Mouse (Mus musculus): ENCODE data around the gene Tinagl1. TPM values are rescaled to one million over a fixed set of nuclear protein-coding genes. Genes with fewer than 3 reads are reported as not detected.

Tinagl1 gene
- total and polyA plus RNA-seq, 3 experiments = 6.1 to 21.9 TPM; not detected in 1

DNA sequence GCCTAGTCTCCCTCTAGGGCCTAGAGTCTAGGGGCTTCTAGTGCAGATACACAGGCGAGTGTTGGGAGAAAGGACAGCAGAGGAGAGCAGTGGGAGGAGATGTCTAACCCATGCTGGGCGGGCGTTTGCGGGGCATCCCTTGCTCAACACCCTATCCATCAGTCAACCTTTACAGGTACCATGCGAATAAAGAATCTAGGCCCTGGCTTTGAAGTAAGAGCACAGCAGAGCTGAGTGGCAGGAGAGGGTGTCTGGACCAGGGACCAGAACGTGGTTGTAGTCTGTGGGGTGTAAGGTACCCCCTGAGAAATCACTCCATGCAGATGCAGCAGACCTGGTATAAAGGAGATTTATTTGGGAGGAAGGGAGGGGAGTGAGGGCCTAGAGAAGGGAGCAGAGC, 10.8 kb downstream of the Tinagl1 start:
- TF ChIP-seq RCOR1 (IDR thresholded peaks at IDR 0.05; ENCODE audit: low read depth, low read length) (no peak), NELFE (IDR thresholded peaks at IDR 0.05; ENCODE audit: low read depth, low read length) (no peak), USF2 (IDR thresholded peaks at IDR 0.05; ENCODE audit: borderline replicate concordance in 1 of 2, insufficient read depth in 1 of 2, low read depth in 1 of 2, low read length in 2 of 2) (no peak), USF1 (IDR thresholded peaks at IDR 0.05; ENCODE audit: low read depth, low read length) (no peak)
- Histone ChIP-seq H3K4me3 (ENCODE audit: control insufficient read depth in 1 of 2, insufficient read depth in 1 of 2, low read depth in 2 of 2, low read length in 2 of 2) (no peak overlapping the region), H3K79me2 (ENCODE audit: control insufficient read depth, insufficient read depth, low read length, poor library complexity) (no peaks in the 10 kb centered on the region), H3K36me3 (ENCODE audit: control insufficient read depth in 1 of 2, insufficient read depth in 2 of 2, low read length in 2 of 2) (peaks cover 0 to 4% of the 10 kb centered on the region in 2 experiments; a peak in 2 of 4 replicates), H3K27ac (ENCODE audit: control insufficient read depth, low read depth, low read length) (no peak overlapping the region), H3K9ac (ENCODE audit: control insufficient read depth, low read depth, low read length, poor library complexity, severe bottlenecking) (no peak overlapping the region), H3K27me3 (ENCODE audit: control insufficient read depth in 1 of 2, insufficient read depth in 2 of 2, low read length in 2 of 2) (no peaks in the 10 kb centered on the region; a peak in 1 of 4 replicates), H3K9me3 (replicated peaks; ENCODE audit: insufficient read depth, low read length) (no peaks in the 10 kb centered on the region), H3K4me1 (ENCODE audit: control insufficient read depth in 1 of 2, insufficient read depth in 2 of 2, low read length in 2 of 2) (peaks cover 0 to 9% of the 10 kb centered on the region in 2 experiments; a peak in 2 of 4 replicates)
- no peak for DNase-seq (ENCODE audit: low read depth, low spot score)

DNA sequence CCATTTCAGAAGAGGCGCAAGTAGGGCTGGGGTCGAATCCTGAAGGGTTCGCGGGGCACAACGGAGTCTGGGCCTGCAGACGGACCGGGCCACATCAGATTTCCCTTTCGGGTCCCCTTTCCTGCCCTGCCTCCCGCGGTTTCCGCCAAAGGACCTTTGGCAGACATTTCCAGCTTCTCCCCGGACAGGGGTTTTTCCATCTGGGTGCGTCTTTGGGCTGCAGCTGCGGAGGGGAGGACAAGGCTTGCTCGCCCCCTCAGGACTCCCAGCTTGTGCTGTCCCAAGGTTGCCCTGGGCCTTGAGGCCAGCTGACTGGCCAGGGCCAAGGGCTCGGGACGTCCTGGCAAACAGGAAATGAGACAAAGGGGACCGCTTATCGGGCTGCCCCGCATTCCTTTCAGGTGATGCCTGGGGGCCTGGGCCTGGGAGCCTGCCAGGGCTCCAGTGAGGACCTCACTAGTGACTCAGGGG, 11.5 kb downstream of the Tinagl1 start:
- Histone ChIP-seq H3K79me2 (ENCODE audit: control insufficient read depth, insufficient read depth, low read length, poor library complexity) (no peaks in the 10 kb centered on the region), H3K9ac (ENCODE audit: control insufficient read depth, low read depth, low read length, poor library complexity, severe bottlenecking) (no peak overlapping the region), H3K36me3 (ENCODE audit: control insufficient read depth in 1 of 2, insufficient read depth in 2 of 2, low read length in 2 of 2) (0 out of 4 replicates have a peak, but pooled peaks cover 0 to 2% of the 10 kb centered on the region in 2 experiments), H3K4me3 (ENCODE audit: control insufficient read depth in 1 of 2, insufficient read depth in 1 of 2, low read depth in 2 of 2, low read length in 2 of 2) (no peak overlapping the region), H3K27ac (ENCODE audit: control insufficient read depth, low read depth, low read length) (no peak overlapping the region), H3K9me3 (replicated peaks; ENCODE audit: insufficient read depth, low read length) (no peaks in the 10 kb centered on the region), H3K4me1 (ENCODE audit: control insufficient read depth in 1 of 2, insufficient read depth in 2 of 2, low read length in 2 of 2) (peaks cover 0 to 3% of the 10 kb centered on the region in 2 experiments; a peak in 1 of 4 replicates), H3K27me3 (ENCODE audit: control insufficient read depth in 1 of 2, insufficient read depth in 2 of 2, low read length in 2 of 2) (no peaks in the 10 kb centered on the region; a peak in 1 of 4 replicates)
- DNase-seq (ENCODE audit: low read depth, low spot score) = no peak
- no peak for TF ChIP-seq MYC (IDR thresholded peaks at IDR 0.05; ENCODE audit: low read depth, low read length)
- TF ChIP-seq USF1 (IDR thresholded peaks at IDR 0.05; ENCODE audit: low read depth, low read length) = no peak
- TF ChIP-seq ZMIZ1 (IDR thresholded peaks at IDR 0.05; ENCODE audit: low read depth, low read length) = no peak
- no peak for TF ChIP-seq JUND (IDR thresholded peaks at IDR 0.05; ENCODE audit: low read depth, low read length)
- no peak for TF ChIP-seq TCF12 (IDR thresholded peaks at IDR 0.05; ENCODE audit: low read depth, low read length)
- TF ChIP-seq RCOR1 (IDR thresholded peaks at IDR 0.05; ENCODE audit: low read depth, low read length) = no peak
- no peak for TF ChIP-seq POLR2AphosphoS5 (IDR thresholded peaks at IDR 0.05; ENCODE audit: borderline replicate concordance, low read depth, low read length)
- no peak for TF ChIP-seq RAD21 (IDR thresholded peaks at IDR 0.05; ENCODE audit: low read depth, low read length)
- no peak for TF ChIP-seq TBP (IDR thresholded peaks at IDR 0.05; ENCODE audit: low read depth, low read length)
- no peak for TF ChIP-seq NRF1 (IDR thresholded peaks at IDR 0.05; ENCODE audit: insufficient read depth, low read depth, low read length, poor library complexity, severe bottlenecking)
- TF ChIP-seq MAFK (IDR thresholded peaks at IDR 0.05; ENCODE audit: borderline replicate concordance, low read depth, low read length) = no peak
- TF ChIP-seq BHLHE40 (IDR thresholded peaks at IDR 0.05; ENCODE audit: borderline replicate concordance, low read depth, low read length) = no peak
- TF ChIP-seq POLR2A (IDR thresholded peaks at IDR 0.05; ENCODE audit: control insufficient read depth in 1 of 2, insufficient read depth in 1 of 2, low read depth in 1 of 2, low read length in 2 of 2, poor library complexity in 1 of 2) = no peak
- no peak for TF ChIP-seq POLR2AphosphoS2 (IDR thresholded peaks at IDR 0.05; ENCODE audit: low read length)
- TF ChIP-seq ELF1 (IDR thresholded peaks at IDR 0.05; ENCODE audit: low read depth, low read length) = no peak
- no peak for TF ChIP-seq HCFC1 (IDR thresholded peaks at IDR 0.05; ENCODE audit: low read depth, low read length)

All from MEL (cell line).